Mouse (Mus musculus) megakaryocyte, embryonic 14.5 days (primary cell): ENCODE results near the gene Ly75. TPM values are rescaled to one million over a fixed set of nuclear protein-coding genes. Genes with fewer than 3 reads are reported as not detected.
A peak's percentile ranks its signal among the peaks of the same experiment; 100 is the strongest.

ENCODE experiments used
- H3K27me3 ChIP-seq: replicated peaks from 2 replicates; pipeline ENCODE3; 2012; ENCODE audit warnings: inconsistent platforms
- H3K36me3 ChIP-seq: replicated peaks from 2 replicates; pipeline ENCODE3; 2012; ENCODE audit warnings: low read length, inconsistent platforms, mixed read lengths
- H3K4me1 ChIP-seq: 2 replicates; pipeline ENCODE4 v1.6.1; 2012; ENCODE audit warnings: inconsistent platforms
- H3K4me3 ChIP-seq: replicated peaks from 2 replicates; pipeline ENCODE3; 2012; ENCODE audit warnings: moderate library complexity, mild to moderate bottlenecking, inconsistent platforms
- H3K9me3 ChIP-seq: 2 replicates; pipeline ENCODE4 v1.6.1; 2012; ENCODE audit warnings: inconsistent platforms
- FLI1 ChIP-seq: IDR thresholded peaks from 2 replicates; pipeline ENCODE4 v1.6.1; 2012; ENCODE audit warnings: low read length, inconsistent platforms, mixed read lengths
- GATA1 ChIP-seq: IDR thresholded peaks from 3 replicates; pipeline ENCODE4 v1.6.1; 2012; ENCODE audit warnings: mixed read lengths, low read length, inconsistent platforms, borderline replicate concordance
- polyA plus RNA-seq: library from polyadenylated mRNA; stranded (reverse); fragments of >175 nt; gene quantifications from 2 replicates; pipeline ENCODE4 v1.2.3, GENCODE M21; 2012; ENCODE audit warnings: low replicate concordance; ENCODE audit not compliant: insufficient read depth

Gene Ly75
- polyA plus RNA-seq, 1 experiment: not detected

DNA sequence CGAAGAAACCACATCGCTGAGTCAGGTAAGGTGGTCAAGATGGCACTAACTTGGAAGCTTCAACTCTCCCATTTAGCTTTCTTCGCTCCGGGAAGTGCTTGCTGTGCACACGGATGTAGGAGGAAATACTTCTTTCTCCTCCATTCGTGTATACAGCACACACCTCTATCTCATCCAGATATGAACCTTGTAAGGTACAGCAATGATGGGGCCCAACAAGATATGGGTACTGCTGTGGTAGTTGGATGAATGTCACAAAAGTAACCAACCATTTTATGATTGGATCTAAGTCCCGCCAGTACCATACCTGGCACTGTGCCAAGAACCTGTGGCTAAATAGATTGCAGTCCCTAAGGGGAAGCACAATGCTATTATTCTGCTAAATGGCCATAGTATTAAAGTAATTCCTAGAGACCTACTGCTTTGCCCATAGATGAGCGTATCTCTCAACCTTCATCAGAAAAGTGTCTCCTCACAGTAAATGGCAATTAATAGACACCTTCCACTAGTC is 97.9 kb downstream of the Ly75 start:
- Histone ChIP-seq H3K9me3 (peaks cover 19% of the 10 kb centered on the region), H3K4me3 (no peak overlapping the region), H3K27me3 (peaks cover 44% of the 10 kb centered on the region)

DNA sequence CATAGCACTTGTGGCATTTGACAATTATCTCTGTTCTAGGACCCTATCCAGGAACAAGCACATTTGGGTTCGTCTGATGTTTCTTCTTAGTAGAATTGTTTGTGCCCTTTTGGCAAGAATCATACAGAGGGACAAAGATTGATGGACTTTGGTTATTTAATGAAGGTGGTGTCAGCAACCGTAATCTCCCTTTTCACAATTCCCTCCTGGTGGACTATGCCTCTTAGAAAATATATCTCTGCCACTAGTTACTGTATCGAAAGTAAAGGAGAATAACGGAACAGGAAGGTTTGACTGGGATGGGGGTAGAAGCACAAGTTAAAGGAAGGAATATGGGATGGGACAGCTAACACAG is 98.7 kb downstream of the Ly75 start, which contains the start of gene Cd302:
Gene Cd302 (minus strand): TSS at position 22 of the 355 bp plus-strand sequence.
- Histone ChIP-seq H3K9me3 (peaks cover 19% of the 10 kb centered on the region), H3K36me3 (no peaks in the 10 kb centered on the region), H3K4me1 (peaks cover 20% of the 10 kb centered on the region), H3K4me3 (peak within 1 kb of the TSS; percentile 92), H3K27me3 (peaks cover 45% of the 10 kb centered on the region)
- TF ChIP-seq FLI1: no peak
- no peak for TF ChIP-seq GATA1

More for the DNA sequence above, 97.9 kb downstream of the Ly75 start:
- peaks cover 20% of the 10 kb centered on the region for H3K4me1 ChIP-seq
- TF ChIP-seq FLI1: no peak
- TF ChIP-seq GATA1: no peak
- H3K36me3 ChIP-seq: no peaks in the 10 kb centered on the region

GRCm38 (mm10) chr2:60283751-60284466 is 99.2 kb downstream of the Ly75 start:
- peaks cover 48% of the 10 kb centered on the region for H3K27me3 ChIP-seq
- H3K9me3 ChIP-seq: peaks cover 19% of the 10 kb centered on the region
- H3K4me1 ChIP-seq: peaks cover 18% of the 10 kb centered on the region
- TF ChIP-seq GATA1 (no peak), FLI1 (no peak)
- peak overlapping the region; percentile 92 for H3K4me3 ChIP-seq
- no peaks in the 10 kb centered on the region for H3K36me3 ChIP-seq

DNA sequence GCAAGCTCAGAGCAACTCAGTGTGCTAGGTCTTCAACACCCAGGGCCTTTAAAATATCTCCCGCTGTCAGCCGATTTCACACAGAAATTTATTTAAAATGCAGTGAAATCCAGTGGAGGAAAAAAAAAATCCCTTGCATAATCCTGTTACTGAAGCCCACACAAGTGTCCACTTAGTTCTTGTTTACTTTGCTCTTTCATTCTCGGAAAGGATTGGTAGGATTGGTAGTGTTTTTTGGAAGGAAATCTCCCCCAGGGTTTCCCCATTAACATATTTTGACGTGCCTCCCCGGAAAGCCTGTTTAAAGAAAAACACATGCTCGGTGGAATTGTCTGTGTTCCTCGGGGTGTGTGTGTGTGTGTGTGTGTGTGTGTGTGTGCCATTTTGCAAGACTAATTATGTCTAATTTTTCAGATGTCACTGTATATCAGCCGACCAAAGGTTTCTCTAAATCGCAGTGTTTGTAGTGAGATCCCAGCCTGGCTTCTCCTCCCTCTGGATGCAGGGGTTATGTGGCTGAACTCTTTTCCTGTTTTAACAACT is 99.8 kb downstream of the Ly75 start:
- Histone ChIP-seq H3K27me3 (peaks cover 48% of the 10 kb centered on the region), H3K4me3 (peak overlapping the region; percentile 92), H3K4me1 (peaks cover 11% of the 10 kb centered on the region), H3K36me3 (no peaks in the 10 kb centered on the region), H3K9me3 (peaks cover 19% of the 10 kb centered on the region)
- TF ChIP-seq GATA1: no peak
- no peak for TF ChIP-seq FLI1

DNA sequence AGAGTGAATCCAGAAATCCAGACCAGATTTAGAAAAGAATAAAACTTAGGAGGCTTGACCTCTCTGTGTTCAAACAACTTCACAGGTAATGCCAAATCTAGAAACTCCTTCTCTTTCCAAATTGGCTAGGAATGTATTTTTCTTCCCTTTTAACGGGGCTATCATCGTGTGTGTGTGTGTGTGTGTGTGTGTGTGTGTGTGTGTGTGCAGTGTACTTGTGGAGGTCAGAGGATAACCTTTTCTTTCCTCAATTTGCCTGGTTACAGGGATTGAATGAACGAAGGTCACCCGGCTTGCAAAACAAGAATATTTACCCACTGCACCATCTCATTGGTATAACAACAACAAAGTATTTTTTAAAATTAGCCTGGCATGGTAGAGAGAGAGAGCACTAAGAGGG is 100.5 kb downstream of the Ly75 start:
- H3K27me3 ChIP-seq: peaks cover 55% of the 10 kb centered on the region
- no peak overlapping the region for H3K4me3 ChIP-seq
- H3K4me1 ChIP-seq: peaks cover 9% of the 10 kb centered on the region
- TF ChIP-seq GATA1: no peak
- TF ChIP-seq FLI1: no peak
- H3K36me3 ChIP-seq: no peaks in the 10 kb centered on the region
- H3K9me3 ChIP-seq: peaks cover 19% of the 10 kb centered on the region

GRCm38 (mm10) chr2:60278627-60279026 is 104.5 kb downstream of the Ly75 start:
- Histone ChIP-seq H3K4me1 (peaks cover 2% of the 10 kb centered on the region), H3K27me3 (peaks cover 37% of the 10 kb centered on the region)
- no peak for TF ChIP-seq FLI1
- no peak for TF ChIP-seq GATA1

GRCm38 (mm10) chr2:60269856-60270479 is 113.1 kb downstream of the Ly75 start:
- Histone ChIP-seq H3K4me3 (no peak overlapping the region), H3K27me3 (no peaks in the 10 kb centered on the region), H3K4me1 (no peaks in the 10 kb centered on the region), H3K9me3 (peaks cover 18% of the 10 kb centered on the region), H3K36me3 (no peaks in the 10 kb centered on the region)
- no peak for TF ChIP-seq GATA1
- TF ChIP-seq FLI1: no peak

More at GRCm38 (mm10) chr2:60278627-60279026, 104.5 kb downstream of the Ly75 start:
- H3K36me3 ChIP-seq: no peaks in the 10 kb centered on the region
- H3K9me3 ChIP-seq: peaks cover 4% of the 10 kb centered on the region
- no peak overlapping the region for H3K4me3 ChIP-seq

DNA sequence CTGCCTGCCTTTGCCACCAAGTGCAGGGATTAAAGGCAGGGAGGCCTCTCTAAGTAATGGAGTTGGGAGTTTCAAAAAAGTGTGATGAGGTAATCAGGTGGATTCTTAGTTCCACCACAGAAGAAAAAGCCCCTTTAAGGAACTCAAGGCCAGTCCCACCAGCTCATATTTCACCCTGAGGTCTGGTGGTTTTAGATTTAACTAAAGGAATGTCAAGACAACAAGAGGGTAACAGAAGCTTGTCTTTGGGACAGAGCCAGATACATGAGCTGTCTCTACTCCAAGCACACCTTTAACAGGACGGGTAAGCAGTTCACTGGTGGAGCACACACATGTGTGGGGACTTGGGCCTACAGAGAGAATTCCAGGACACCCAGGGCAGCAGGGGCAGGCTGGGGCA is 115.5 kb downstream of the Ly75 start:
- Histone ChIP-seq H3K36me3 (no peaks in the 10 kb centered on the region), H3K9me3 (peaks cover 13% of the 10 kb centered on the region), H3K4me3 (no peak overlapping the region), H3K4me1 (no peaks in the 10 kb centered on the region), H3K27me3 (no peaks in the 10 kb centered on the region)
- TF ChIP-seq GATA1 (no peak), FLI1 (no peak)

DNA sequence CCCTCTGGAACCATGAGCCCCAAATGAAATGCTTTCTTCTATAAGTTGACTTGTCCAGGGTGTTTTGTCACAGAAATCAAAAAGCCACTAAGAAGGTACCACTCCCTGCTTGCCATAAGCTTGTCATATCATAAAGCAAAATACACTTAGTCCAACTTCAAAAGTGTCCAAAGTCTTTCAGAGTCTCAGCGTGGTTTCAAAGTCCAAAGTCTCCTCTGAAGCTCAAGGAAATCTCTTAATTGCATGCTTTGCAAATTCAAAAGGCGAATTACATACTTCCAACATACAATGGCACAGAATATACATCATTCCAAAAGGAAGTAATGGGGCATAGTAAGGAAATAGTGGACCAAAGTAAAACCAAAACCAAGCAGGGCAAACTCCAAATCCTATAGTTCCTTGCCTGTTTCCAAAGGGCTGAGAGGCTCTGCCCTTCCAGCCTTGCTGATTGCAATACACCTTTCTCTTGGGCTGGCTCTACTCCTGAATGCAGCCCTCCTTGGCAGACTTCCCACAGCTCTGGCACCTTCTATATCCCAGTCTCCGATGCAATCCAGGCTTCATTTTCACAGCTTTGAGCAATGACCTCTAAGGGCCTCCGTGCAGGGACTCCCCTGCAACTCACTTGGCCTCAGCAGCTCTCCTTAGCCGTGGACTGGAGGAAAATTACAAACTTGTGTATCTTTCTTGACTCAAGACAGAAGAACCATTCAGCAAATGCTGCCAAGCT is 122.3 kb downstream of the Ly75 start:
- Histone ChIP-seq H3K27me3 (no peaks in the 10 kb centered on the region), H3K4me1 (no peaks in the 10 kb centered on the region), H3K4me3 (no peak overlapping the region), H3K36me3 (peaks cover 6% of the 10 kb centered on the region), H3K9me3 (peaks cover 34% of the 10 kb centered on the region)
- TF ChIP-seq GATA1 (no peak), FLI1 (no peak)
